Mouse (Mus musculus) mature B cell (primary cell): ENCODE data around the gene Mgea5.
"Not testable (repeated sequence)": the region's sequence is repeated elsewhere in the genome, so short reads cannot be mapped to it uniquely, and the experiment has no call there.

Experiments used
- in situ Hi-C: fragments of 300-500 bp; cut with MboI; formaldehyde crosslinking; loops from 2 replicates; pipeline ENCODE4 v1.14.3; 2019

Mgea5 gene

GRCm38 (mm10) chr19:45783181-45783932 is at the start of gene Mgea5:
TSS of gene Mgea5 (minus strand) at chr19:45783837.
- in situ Hi-C loops = no loop called here

- in situ Hi-C loops = no loop called here
Measured at GRCm38 (mm10) chr19:45830679-45831078, 47.0 kb upstream of the Mgea5 start.

GRCm38 (mm10) chr19:45827736-45828135 is 44.1 kb upstream of the Mgea5 start:
- in situ Hi-C loops = no loop called here

GRCm38 (mm10) chr19:45827125-45827524 is 43.5 kb upstream of the Mgea5 start:
- in situ Hi-C loops = no loop called here

- in situ Hi-C loops = no loop called here
Measured at GRCm38 (mm10) chr19:45826146-45826545, 42.5 kb upstream of the Mgea5 start.

GRCm38 (mm10) chr19:45821832-45822231 is 38.2 kb upstream of the Mgea5 start:
- in situ Hi-C loops = no loop called here

GRCm38 (mm10) chr19:45817816-45818490 is 34.3 kb upstream of the Mgea5 start:
- in situ Hi-C loops = no loop called here

- in situ Hi-C loops = no loop called here
Measured at GRCm38 (mm10) chr19:45816727-45817126, 33.1 kb upstream of the Mgea5 start.

- in situ Hi-C loops = no loop called here
Measured at GRCm38 (mm10) chr19:45815831-45816405, 32.3 kb upstream of the Mgea5 start, which contains the start of gene Kcnip2. TSS of gene Kcnip2 (minus strand) at chr19:45816061.

- in situ Hi-C loops = no loop called here
Measured at GRCm38 (mm10) chr19:45815170-45815569, 31.5 kb upstream of the Mgea5 start.

GRCm38 (mm10) chr19:45813801-45814200 is 30.2 kb upstream of the Mgea5 start:
- in situ Hi-C loops = no loop called here

GRCm38 (mm10) chr19:45813263-45813662 is 29.6 kb upstream of the Mgea5 start:
- in situ Hi-C loops = no loop called here

GRCm38 (mm10) chr19:45812673-45813252 is 29.1 kb upstream of the Mgea5 start:
- in situ Hi-C loops = no loop called here

- in situ Hi-C loops = no loop called here
Measured at GRCm38 (mm10) chr19:45812115-45812514, 28.5 kb upstream of the Mgea5 start.

GRCm38 (mm10) chr19:45811028-45811674 is 27.5 kb upstream of the Mgea5 start:
- in situ Hi-C loops = no loop called here

- in situ Hi-C loops = no loop called here
Measured at GRCm38 (mm10) chr19:45807732-45808131, 24.1 kb upstream of the Mgea5 start.

- in situ Hi-C loops = not testable (repeated sequence)
Measured at GRCm38 (mm10) chr19:45805817-45806216, 22.2 kb upstream of the Mgea5 start.

- in situ Hi-C loops = no loop called here
Measured at GRCm38 (mm10) chr19:45804593-45805368, 21.1 kb upstream of the Mgea5 start.

- in situ Hi-C loops = no loop called here
Measured at GRCm38 (mm10) chr19:45803408-45803807, 19.8 kb upstream of the Mgea5 start.

- in situ Hi-C loops = no loop called here
Measured at GRCm38 (mm10) chr19:45802702-45803101, 19.1 kb upstream of the Mgea5 start.

- in situ Hi-C loops = no loop called here
Measured at GRCm38 (mm10) chr19:45796879-45797278, 13.2 kb upstream of the Mgea5 start.
